In genomic region chr7:101109006-101109855, GRCm38 (mm10) we compare ENCODE assay signal across 8 mouse cellular contexts. TPM values are rescaled to one million over a fixed set of nuclear protein-coding genes. Genes with fewer than 3 reads are reported as not detected.
A peak's percentile ranks its signal among the peaks of the same experiment; 100 is the strongest.
DNase-seq lines count a peak whose midpoint lies in the region; ATAC-seq and TF ChIP-seq lines count a peak whose summit lies in the region.

No protein-coding gene starts in this region.

- H3K36me3 ChIP-seq in forebrain, embryonic 16.5 days (ENCODE audit: control insufficient read depth, insufficient read depth): peaks cover 13% of the 10 kb centered on the region
- H3K36me3 ChIP-seq in intestine, postnatal 0 days (ENCODE audit: control insufficient read depth, insufficient read depth): no peaks in the 10 kb centered on the region; the same call in 1 of the 2 replicates
- peaks cover 11% of the 10 kb centered on the region for H3K36me3 ChIP-seq in liver, embryonic 13.5 days
- H3K36me3 ChIP-seq in neural tube, embryonic 12.5 days: peaks cover 13% of the 10 kb centered on the region

- H3K9ac ChIP-seq in forebrain, embryonic 16.5 days (replicated peaks; ENCODE audit: low read depth, low read length): peak overlapping the region; percentile 89
- peak overlapping the region; percentile 78 for H3K9ac ChIP-seq in intestine, postnatal 0 days (ENCODE audit: low read depth, low read length)
- H3K9ac ChIP-seq in liver, embryonic 13.5 days: peak overlapping the region; percentile 84
- peak overlapping the region; percentile 79 for H3K9ac ChIP-seq in neural tube, embryonic 12.5 days

- H3K27ac ChIP-seq in forebrain, embryonic 16.5 days (ENCODE audit: low read length): peak overlapping the region; percentile 99
- peak overlapping the region; percentile 95 for H3K27ac ChIP-seq in intestine, postnatal 0 days (ENCODE audit: low read depth, low read length)
- peak overlapping the region; percentile 80 for H3K27ac ChIP-seq in liver, embryonic 13.5 days
- H3K27ac ChIP-seq in neural tube, embryonic 12.5 days: peak overlapping the region; percentile 97

- no peaks in the 10 kb centered on the region for H3K9me3 ChIP-seq in forebrain, embryonic 16.5 days (ENCODE audit: control insufficient read depth, low read length)
- no peaks in the 10 kb centered on the region for H3K9me3 ChIP-seq in intestine, postnatal 0 days (ENCODE audit: control insufficient read depth)
- H3K9me3 ChIP-seq in liver, embryonic 13.5 days (replicated peaks): no peaks in the 10 kb centered on the region
- no peaks in the 10 kb centered on the region for H3K9me3 ChIP-seq in neural tube, embryonic 12.5 days

- peak; percentile 18 for DNase-seq in right cerebral cortex, adult 2 months (ENCODE audit: low spot score in 2 of 2)
- no peak for DNase-seq in right cerebral cortex, postnatal 25 days
- peak; percentile 42 to 45 for DNase-seq in cerebellum, adult 18-20 months
- DNase-seq in liver, embryonic 13.5 days: no peak

- H3K4me3 ChIP-seq in forebrain, embryonic 16.5 days (replicated peaks; ENCODE audit: low read length): peak overlapping the region; percentile 81
- H3K4me3 ChIP-seq in intestine, postnatal 0 days (ENCODE audit: low read depth, low read length): peak overlapping the region; percentile 84
- peak overlapping the region; percentile 75 for H3K4me3 ChIP-seq in liver, embryonic 13.5 days (replicated peaks)
- H3K4me3 ChIP-seq in neural tube, embryonic 12.5 days: peak overlapping the region; percentile 82

- peaks cover 15% of the 10 kb centered on the region for H3K4me1 ChIP-seq in forebrain, embryonic 16.5 days (replicated peaks; ENCODE audit: control insufficient read depth, insufficient read depth, low read length)
- H3K4me1 ChIP-seq in intestine, postnatal 0 days (replicated peaks; ENCODE audit: control insufficient read depth, insufficient read depth, low read length): peaks cover 11% of the 10 kb centered on the region
- H3K4me1 ChIP-seq in liver, embryonic 13.5 days (replicated peaks): peaks cover 38% of the 10 kb centered on the region
- H3K4me1 ChIP-seq in neural tube, embryonic 12.5 days: peaks cover 9% of the 10 kb centered on the region

- WGBS in forebrain, embryonic 16.5 days: under 1% methylated on average over 46 of the region's 47 CpGs
- under 1% methylated on average over 47 of the region's 47 CpGs for WGBS in intestine, postnatal 0 days
- 2% methylated on average over 47 of the region's 47 CpGs for WGBS in liver, embryonic 13.5 days (ENCODE audit: insufficient replicate concordance)
- WGBS in neural tube, embryonic 12.5 days: under 1% methylated on average over 47 of the region's 47 CpGs

- ATAC-seq in forebrain, embryonic 16.5 days: peak; percentile 1; the same call in 1 of the 2 replicates
- peak; percentile 14; the same call in 1 of the 2 replicates for ATAC-seq in intestine, postnatal 0 days
- no peak for ATAC-seq in liver, embryonic 13.5 days (ENCODE audit: low read depth)
- ATAC-seq in neural tube, embryonic 12.5 days (ENCODE audit: low FRiP score, low read depth): peak; percentile 51
- ATAC-seq in inflammation-experienced regulatory T-cells, adult 6 months: no peak

- H3K27me3 ChIP-seq in forebrain, embryonic 16.5 days (replicated peaks; ENCODE audit: control insufficient read depth, insufficient read depth, low read length): no peaks in the 10 kb centered on the region
- no peaks in the 10 kb centered on the region for H3K27me3 ChIP-seq in intestine, postnatal 0 days (replicated peaks; ENCODE audit: control insufficient read depth, insufficient read depth, low read length)
- no peaks in the 10 kb centered on the region for H3K27me3 ChIP-seq in liver, embryonic 13.5 days
- H3K27me3 ChIP-seq in neural tube, embryonic 12.5 days (replicated peaks): no peaks in the 10 kb centered on the region

- TF ChIP-seq CTCF in intestine, postnatal 0 days (IDR thresholded peaks at IDR 0.05; ENCODE audit: low read depth): no peak

- peak overlapping the region; percentile 89 for H3K4me2 ChIP-seq in forebrain, embryonic 16.5 days (ENCODE audit: low read length)
- H3K4me2 ChIP-seq in intestine, postnatal 0 days (replicated peaks; ENCODE audit: low read depth): peak overlapping the region; percentile 84
- peak overlapping the region; percentile 93 for H3K4me2 ChIP-seq in liver, embryonic 13.5 days
- peak overlapping the region; percentile 75 for H3K4me2 ChIP-seq in neural tube, embryonic 12.5 days (replicated peaks)

RNA-seq across cellular contexts. Expression of gene Fchsd2, which starts 16.6 kb away (rescaled TPM):
- polyA plus RNA-seq in forebrain, embryonic 16.5 days (2015; fragmentation: Nextera tagmentation; extraction: Ambion mirVana): 45.5 and 50.4 TPM in 2 replicates
- polyA plus RNA-seq in intestine, postnatal 0 days (2015; fragmentation: Nextera tagmentation; extraction: Ambion mirVana): 20.1 and 26.1 TPM in 2 replicates
- 4.2 and 6.8 TPM in 2 replicates for polyA plus RNA-seq in liver, embryonic 13.5 days (2015; fragmentation: Nextera tagmentation; extraction: Ambion mirVana)
- 34.6 and 36.5 TPM in 2 replicates for polyA plus RNA-seq in neural tube, embryonic 12.5 days (2016; fragmentation: Nextera tagmentation; extraction: Ambion mirVana)
- polyA plus RNA-seq in inflammation-experienced regulatory T-cells, adult 6 months (2017; shearing (Covaris generic)): 10 to 100 TPM; 29.3 to 53.7 (median 41.9) TPM

Comparison
In these comparisons a context has a peak if more than half of its experiments do, and no peak if none do; other contexts are left out.
1. DNase-seq: peak in right cerebral cortex, adult 2 months (2 of 2) and cerebellum, adult 18-20 months (2 of 2); none in right cerebral cortex, postnatal 25 days (single experiment) and liver, embryonic 13.5 days (single experiment).
2. ATAC-seq: peak in forebrain, embryonic 16.5 days (single experiment), intestine, postnatal 0 days (single experiment) and neural tube, embryonic 12.5 days (single experiment); none in liver, embryonic 13.5 days (single experiment) and inflammation-experienced regulatory T-cells, adult 6 months (single experiment).
3. Peak in every context shown above with its lines, with median percentiles within 50 percentile points of each other: H3K27ac ChIP-seq, H3K4me2 ChIP-seq, H3K4me3 ChIP-seq and H3K9ac ChIP-seq.